Mouse (Mus musculus): ENCODE results near the gene Kpna3.
A peak's percentile ranks its signal among the peaks of the same experiment; 100 is the strongest.
"Not testable (repeated sequence)": the region's sequence is repeated elsewhere in the genome, so short reads cannot be mapped to it uniquely, and the experiment has no call there.

Kpna3 gene

GRCm38 (mm10) chr14:61394745-61395144, 44.9 kb downstream of the Kpna3 start:
- no peak for DNase-seq (ENCODE audit: low spot score in 2 of 2)

- no peak for DNase-seq (ENCODE audit: low spot score in 2 of 2)
These were observed 49.1 kb downstream of the Kpna3 start for GRCm38 (mm10) chr14:61390586-61390985.

GRCm38 (mm10) chr14:61367290-61367689, 72.4 kb downstream of the Kpna3 start:
- DNase-seq (ENCODE audit: low spot score in 2 of 2), result no peak

GRCm38 (mm10) chr14:61364656-61365055, 75.0 kb downstream of the Kpna3 start:
- DNase-seq (ENCODE audit: low spot score in 2 of 2), result no peak

- DNase-seq (ENCODE audit: low spot score in 2 of 2), result no peak
These were observed 75.9 kb downstream of the Kpna3 start for GRCm38 (mm10) chr14:61363734-61364133.

GRCm38 (mm10) chr14:61362268-61362667, 77.4 kb downstream of the Kpna3 start:
- DNase-seq (ENCODE audit: low spot score in 2 of 2), result no peak

GRCm38 (mm10) chr14:61360981-61361511, 78.6 kb downstream of the Kpna3 start:
- DNase-seq (ENCODE audit: low spot score in 2 of 2), result no peak

GRCm38 (mm10) chr14:61360131-61360980, 79.3 kb downstream of the Kpna3 start, which contains the start of gene Ebpl:
TSS of gene Ebpl (minus strand) at chr14:61360439.
- DNase-seq (ENCODE audit: low spot score in 2 of 2), result peak; percentile 73 to 81

- DNase-seq (ENCODE audit: low spot score in 2 of 2), result no peak
These were observed 85.1 kb downstream of the Kpna3 start for GRCm38 (mm10) chr14:61354251-61355235.

GRCm38 (mm10) chr14:61350808-61351207, 88.9 kb downstream of the Kpna3 start:
- no peak for DNase-seq (ENCODE audit: low spot score in 2 of 2)

- DNase-seq (ENCODE audit: low spot score in 2 of 2), result no peak
These were observed 89.8 kb downstream of the Kpna3 start for GRCm38 (mm10) chr14:61349876-61350275.

- no peak for DNase-seq (ENCODE audit: low spot score in 2 of 2)
These were observed 92.6 kb downstream of the Kpna3 start for GRCm38 (mm10) chr14:61346827-61347698.

GRCm38 (mm10) chr14:61344590-61344989, 95.1 kb downstream of the Kpna3 start:
- DNase-seq (ENCODE audit: low spot score in 2 of 2), result no peak

GRCm38 (mm10) chr14:61339381-61339780, 100.3 kb downstream of the Kpna3 start:
- no peak for DNase-seq (ENCODE audit: low spot score in 2 of 2)

- DNase-seq (ENCODE audit: low spot score in 2 of 2), result peak; percentile 35 to 64
These were observed 108.6 kb downstream of the Kpna3 start for GRCm38 (mm10) chr14:61330996-61331561.

GRCm38 (mm10) chr14:61330591-61330990, 109.1 kb downstream of the Kpna3 start:
- no peak for DNase-seq (ENCODE audit: low spot score in 2 of 2)

- peak in 1 of 2 experiments; percentile 33 for DNase-seq (ENCODE audit: low spot score in 2 of 2)
These were observed 111.8 kb downstream of the Kpna3 start for GRCm38 (mm10) chr14:61327618-61328450.

GRCm38 (mm10) chr14:61327007-61327406, 112.7 kb downstream of the Kpna3 start:
- DNase-seq (ENCODE audit: low spot score in 2 of 2), result not testable (repeated sequence)

GRCm38 (mm10) chr14:61322740-61323139, 116.9 kb downstream of the Kpna3 start:
- DNase-seq (ENCODE audit: low spot score in 2 of 2), result no peak

GRCm38 (mm10) chr14:61321200-61321599, 118.5 kb downstream of the Kpna3 start:
- no peak for DNase-seq (ENCODE audit: low spot score in 2 of 2)

All from spleen, postnatal 14 days (tissue).